Mouse (Mus musculus): ENCODE measurements around the gene Clybl.

The Clybl gene

DNA sequence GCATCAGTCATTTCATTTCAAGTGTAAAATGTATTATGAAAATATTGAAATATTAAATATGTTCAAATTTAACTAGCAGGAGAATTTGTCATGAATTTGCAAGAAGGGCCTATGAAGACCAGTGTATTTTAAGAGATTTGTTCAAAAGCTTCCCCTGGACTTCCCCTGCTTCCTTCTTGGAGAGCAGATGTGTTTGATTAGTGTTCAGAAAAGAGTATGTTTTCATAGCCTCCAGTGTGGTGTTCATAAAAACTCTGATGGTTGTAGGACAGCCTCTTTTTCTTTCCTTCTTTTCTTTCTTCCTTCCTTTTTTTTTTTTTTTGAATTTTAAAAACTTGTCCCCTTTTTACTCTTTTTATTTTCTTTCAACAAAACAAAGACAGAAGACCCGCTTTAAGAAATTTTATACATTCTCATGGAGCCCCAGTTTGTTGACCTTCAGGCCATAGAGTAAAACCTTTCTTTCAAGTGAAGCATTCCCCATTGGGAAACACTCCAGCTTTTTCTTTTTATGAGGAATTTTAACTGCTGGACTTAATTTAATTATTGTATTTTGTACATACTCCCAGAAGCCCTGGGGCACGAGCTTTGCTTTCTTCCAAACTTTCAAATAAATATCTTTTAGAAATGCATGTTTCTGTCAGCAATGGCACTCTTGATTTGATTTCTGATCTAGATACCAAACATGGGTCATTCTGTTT, 231.5 kb downstream of the Clybl start:
- no peak for DNase-seq (ENCODE audit: low read depth in 1 of 2, low spot score in 2 of 2)

DNA sequence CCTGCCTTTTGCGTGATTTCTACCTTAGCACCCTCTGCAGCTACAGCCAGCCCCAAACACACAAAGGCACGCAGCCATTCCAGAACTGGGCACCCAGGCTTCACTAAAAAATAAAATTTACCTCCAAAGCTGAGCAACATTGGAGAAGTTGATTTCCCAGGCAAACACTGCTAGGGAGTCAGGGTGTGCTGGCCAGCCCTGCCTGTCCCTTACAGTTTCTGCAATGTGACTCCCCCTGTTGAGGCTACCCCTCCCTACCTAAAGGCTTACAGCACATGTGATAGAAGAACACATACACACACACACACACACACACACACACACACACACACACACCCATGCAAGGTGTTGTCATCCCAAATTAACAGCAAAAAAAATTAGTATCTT, 232.0 kb downstream of the Clybl start:
- no peak for DNase-seq (ENCODE audit: low read depth in 1 of 2, low spot score in 2 of 2)

DNA sequence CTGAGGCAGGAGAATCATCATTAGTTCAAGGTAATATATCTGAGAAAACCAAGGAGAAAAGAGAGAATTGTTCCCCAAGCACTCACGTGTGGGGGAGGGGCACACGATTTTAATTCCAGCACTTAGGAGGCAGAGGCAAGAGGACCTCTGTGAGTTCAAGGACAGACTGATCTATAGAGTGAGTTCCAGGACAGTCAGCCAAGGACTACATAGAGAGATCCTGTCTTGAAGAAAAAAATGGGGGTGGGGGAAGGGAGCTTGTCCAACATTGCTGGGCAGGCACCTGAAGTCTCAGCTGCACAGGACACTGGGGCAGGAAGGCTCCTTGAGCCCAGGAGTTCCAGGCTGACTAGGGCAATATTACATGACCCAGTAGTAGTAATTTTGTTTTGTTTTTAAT, 233.3 kb downstream of the Clybl start:
- no peak for DNase-seq (ENCODE audit: low read depth in 1 of 2, low spot score in 2 of 2)

DNA sequence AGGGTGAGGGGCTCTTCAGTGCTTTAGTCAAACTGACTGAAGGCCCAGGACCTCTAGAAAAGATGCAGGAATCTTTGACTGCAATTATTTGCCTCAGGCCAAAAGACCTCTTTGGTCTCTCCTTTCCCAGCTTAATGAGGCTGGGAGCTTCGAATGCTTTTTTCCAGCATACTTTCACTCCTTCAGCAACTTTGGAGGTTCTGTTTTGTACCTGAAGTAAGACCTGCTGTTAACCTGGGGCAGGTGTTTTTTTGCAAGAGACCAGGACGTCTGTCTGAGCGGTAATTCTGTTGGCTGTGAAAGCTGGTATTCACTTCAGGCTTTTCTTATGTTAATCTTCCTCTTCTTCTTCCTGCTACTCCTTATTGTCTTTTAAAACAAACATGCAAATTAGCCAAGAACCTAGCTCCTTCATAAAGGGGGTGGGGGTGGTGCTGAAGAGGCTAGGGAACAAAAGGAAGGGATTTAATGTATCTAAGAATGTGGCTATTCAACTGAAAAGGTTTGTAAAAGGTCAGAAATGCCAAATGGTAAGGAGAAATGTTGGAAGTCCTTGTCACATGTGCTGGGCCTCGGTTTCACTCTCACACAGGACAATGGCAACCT, 234.8 kb downstream of the Clybl start:
- DNase-seq (ENCODE audit: low read depth in 1 of 2, low spot score in 2 of 2), result no peak

DNA sequence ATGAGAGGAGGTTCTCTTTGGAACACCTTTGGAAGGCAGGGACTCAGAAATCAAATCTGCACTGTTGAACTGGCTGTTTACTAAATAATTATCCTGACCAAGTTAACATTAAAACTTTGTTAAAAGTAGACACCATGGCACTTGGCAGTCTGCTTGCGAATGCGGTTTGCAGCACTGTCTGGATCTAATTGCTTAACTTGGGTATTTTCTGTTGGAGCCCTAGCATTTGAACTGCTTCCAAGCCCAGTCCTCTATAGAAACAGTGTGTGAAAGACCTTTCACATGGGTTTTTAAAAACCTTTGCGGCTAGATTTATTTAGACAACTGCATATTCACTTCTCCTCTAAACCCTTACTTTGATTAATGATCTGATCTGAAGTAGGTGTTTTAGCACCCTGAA, 242.9 kb downstream of the Clybl start:
- DNase-seq (ENCODE audit: low read depth in 1 of 2, low spot score in 2 of 2), result no peak

DNA sequence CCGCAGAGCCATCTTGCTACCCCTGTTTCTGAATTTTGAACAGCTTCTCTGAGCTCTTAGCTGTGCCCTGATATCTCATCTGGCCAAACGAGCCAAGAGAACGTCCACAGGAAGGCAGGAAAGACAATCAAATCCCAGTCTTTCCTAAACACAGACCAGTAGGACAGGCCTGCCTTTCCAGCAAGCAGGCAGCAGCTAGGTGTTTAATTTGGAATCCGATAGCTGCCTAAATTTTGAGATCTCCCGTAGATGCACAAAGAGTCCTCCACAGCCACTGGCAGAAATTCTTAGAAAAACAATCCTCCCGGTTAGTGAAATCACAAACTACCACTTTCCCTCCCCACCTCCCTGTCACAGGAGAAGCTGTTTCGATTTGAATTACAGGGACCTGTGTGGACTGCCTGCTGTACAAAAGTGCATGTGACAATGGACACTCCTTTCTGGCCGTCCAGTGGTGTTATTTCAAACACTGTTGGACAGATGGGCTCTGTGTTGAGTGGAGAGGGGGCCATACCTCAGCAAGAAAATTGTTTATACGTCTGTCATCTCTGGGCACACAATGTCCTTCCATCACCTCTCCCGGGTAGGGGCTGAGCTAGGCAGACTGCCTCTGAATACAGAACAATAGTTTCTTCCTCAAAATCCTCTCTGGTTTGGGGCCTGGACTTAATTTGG, 245.2 kb downstream of the Clybl start:
- no peak for DNase-seq (ENCODE audit: low read depth in 1 of 2, low spot score in 2 of 2)

DNA sequence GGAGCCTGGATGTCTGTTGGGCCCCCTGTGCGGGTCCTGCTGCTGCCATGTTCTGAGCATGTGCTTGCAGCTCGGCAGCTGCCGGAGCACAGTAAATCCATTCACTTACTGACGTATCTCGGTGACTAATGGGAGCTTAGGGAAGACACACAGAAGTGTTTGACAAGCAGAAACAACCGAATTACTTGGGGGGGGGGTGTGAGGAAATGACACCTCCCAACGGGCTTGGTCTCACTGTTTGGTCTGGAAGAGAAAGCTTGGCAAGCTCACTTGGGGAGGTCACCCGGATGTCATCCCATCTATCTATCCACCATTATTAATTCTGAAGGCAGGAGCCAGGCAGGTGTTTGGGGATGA, 245.7 kb downstream of the Clybl start:
- no peak for DNase-seq (ENCODE audit: low read depth in 1 of 2, low spot score in 2 of 2)

DNA sequence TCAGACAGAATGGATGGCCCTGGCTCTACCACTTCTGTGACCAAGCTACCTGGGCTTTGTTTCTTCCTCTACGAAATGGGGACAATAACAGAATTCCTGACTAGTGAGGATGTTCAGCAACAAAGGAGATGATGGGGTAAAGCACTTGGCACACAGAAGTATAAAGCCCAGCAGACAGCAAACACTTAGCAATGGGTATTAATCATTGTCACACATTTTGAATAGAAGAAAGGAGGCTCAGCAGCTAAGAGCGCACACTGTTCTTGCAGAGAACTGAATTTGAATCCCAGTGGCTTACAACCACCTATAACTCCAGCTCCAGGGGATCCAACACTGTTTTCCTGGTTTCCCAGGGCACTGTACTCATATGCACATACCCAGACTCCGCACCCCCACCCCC, 246.2 kb downstream of the Clybl start:
- DNase-seq (ENCODE audit: low read depth in 1 of 2, low spot score in 2 of 2), result no peak

DNA sequence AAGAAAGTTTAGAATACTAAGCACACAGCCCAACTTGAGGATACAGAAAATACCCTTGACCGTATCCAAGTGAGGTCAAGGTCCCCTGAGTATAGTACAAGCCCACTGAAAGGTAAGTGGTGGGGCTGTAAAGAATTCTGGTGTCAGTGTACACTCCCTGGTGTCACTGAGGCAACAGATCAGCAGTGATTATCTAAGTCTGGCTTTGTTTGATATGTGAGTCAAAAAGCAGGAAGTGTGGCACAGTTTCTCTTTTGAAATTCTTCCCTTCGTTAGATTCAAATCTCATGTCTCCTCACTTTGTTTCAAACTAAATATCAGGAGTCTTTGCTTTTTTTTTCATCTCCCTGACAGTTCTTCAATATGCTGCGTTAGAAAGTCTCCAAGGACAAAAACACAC, 251.1 kb downstream of the Clybl start:
- DNase-seq (ENCODE audit: low read depth in 1 of 2, low spot score in 2 of 2), result no peak

DNA sequence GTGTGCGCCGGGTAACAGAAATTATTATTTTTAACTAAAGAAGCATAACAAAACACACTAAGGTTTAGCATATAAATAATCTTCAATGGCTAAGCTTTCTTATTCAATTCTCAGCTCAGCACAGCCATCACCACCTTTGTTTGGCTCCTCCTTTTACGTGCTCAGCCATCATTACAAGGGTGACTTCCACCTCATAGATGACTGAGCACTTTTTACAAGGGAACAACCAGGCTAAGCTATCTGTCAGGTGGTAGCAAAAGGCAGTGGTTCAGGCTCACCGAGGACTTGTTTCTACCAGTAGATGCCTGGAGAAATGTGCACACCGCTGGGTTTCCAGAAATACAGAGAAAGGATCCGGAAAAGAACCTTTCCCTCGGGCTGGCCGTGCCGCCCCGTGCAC, 252.5 kb downstream of the Clybl start:
- DNase-seq (ENCODE audit: low read depth in 1 of 2, low spot score in 2 of 2), result no peak

DNA sequence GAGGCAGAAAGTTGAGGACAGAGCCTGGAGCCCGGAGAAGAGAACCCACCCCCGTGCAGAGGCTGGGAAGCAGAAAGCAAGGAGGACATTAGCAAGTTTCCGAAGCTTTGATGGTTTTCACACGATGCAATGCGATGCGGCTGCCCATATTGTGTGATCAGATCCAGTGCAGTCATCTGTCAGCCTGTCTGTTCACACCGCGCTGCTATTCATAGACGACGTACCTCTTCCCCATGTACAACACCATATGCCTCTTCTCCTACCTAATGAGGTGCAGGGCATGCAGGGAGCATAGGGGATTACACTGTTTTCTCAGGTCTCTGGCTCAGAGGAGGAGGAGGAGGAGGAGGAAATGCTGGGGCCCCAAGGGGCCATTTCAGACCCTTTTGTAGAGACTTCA, 255.3 kb downstream of the Clybl start:
- DNase-seq (ENCODE audit: low read depth in 1 of 2, low spot score in 2 of 2), result no peak

DNA sequence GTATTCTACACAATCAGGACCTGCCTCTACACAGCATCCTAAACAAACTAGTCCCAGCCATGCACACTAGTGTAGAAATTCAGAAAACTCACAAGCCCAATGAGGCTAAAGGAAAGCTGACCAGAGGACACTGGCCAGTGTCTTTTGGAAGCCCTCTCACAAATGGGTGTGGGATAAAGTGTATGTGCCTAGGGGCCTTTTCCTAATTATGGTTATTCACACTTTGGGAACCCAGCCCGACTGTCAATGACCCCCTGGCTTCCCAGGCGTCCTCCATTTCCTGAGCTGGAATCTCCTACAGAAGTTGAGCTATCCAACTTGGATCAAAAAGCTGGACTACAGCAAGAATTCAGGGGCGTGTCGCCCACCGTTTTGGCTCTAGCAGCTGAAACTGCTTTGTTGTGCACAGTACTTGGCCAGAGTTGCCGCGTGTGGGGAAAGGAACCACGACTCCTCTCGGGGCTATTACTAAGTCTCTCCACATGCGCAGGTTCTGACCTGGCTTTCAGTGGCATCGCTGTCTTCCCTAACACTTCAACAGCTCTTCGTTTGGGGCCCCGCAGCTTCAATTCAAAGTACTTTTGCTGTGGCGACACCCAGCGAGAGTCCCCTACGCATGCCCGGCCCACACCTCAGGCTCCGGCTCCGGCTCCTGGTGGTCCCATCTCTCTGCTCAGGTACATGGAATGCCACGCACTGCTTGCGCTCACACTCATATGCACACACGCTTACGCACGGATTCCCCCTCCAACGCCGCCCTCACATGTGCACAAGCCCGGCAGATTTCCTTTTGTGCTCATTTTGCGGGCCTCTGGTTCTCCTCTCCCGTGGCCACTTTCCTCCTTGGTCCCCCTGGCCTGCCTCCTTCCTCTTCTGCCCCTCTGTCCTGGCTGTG, 268.3 kb downstream of the Clybl start:
- DNase-seq (ENCODE audit: low read depth in 1 of 2, low spot score in 2 of 2), result no peak

DNA sequence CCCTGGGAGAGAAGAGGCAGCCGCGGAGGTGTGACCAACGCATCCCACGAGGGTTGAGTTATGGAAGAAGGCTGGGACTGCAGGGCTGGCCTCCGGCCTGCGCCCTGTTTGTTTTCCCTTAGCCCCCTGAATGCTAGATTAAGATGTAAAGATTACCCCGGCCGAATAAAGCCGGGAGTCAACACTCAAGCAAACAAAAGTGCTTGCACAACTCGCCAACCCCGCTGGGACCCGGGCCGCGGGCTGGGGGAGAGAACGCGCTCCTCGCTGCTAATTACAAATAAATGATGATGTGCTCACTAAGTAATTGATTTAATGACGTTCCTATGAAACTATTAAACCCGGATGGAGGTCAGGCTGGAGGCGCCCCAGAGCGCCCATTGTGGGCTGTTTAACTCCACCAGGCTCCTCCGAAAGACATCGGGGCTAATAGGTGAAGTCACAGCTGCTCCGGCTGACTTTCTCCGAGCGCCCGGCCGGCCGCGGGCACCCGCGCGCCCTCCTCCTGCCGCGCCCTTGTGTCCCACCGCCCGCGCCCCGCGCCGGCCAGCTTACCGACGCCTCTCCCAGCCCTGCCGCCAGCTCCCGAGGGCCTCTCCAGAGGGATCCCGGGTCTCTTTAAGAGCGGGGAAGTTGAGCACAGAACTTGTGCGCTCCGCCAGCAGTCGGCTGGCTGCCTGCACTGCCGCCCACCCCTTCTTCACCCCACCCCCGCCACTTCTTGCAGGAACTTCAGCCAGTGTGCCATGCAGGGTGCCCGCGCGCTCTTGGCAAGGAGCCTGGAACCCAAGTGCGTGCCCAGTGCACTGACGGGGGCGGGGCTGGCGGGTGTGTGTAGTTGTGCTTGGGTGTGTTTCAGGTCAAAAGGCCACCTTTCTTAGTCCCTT, 269.2 kb downstream of the Clybl start, which contains the start of gene Gm5089:
Gene Gm5089, minus strand, starts transcription at position 620 of the 887 bp plus-strand sequence.
- no peak for DNase-seq (ENCODE audit: low read depth in 1 of 2, low spot score in 2 of 2)

DNA sequence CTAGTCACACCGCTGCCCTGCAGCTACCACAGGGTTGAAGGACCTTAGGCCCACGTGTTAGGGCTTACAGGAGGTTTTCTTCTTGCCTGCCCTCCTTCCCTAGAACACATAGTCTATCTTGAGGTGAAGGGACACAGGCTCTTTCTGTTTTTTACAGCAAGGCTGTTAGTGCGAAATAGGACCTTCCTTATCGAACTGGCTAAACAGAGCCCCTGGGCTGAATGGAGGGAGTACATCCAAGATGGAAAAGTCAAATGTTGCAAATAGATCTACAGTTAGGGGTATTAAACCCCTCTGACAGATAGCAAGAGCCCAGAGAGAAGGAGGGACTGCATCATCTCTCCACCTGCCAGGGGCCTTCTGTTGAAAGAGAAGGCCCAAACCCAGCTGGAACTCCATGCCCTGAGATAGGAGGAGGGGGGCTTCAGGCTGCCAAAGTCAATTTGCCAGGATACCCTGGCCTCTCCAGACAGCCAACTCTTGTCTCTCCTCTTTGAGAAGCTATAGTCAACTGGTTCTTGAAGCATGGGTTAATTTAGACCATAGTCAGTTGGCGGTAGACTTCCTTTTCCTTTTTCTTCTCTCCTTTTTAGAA, 270.1 kb downstream of the Clybl start:
- no peak for DNase-seq (ENCODE audit: low read depth in 1 of 2, low spot score in 2 of 2)

Measured in monocyte, adult 2 months (primary cell).